Mouse (Mus musculus) limb, embryonic 14.5 days (tissue): ENCODE data around the gene 5330417H12Rik. TPM values are rescaled to one million over a fixed set of nuclear protein-coding genes. Genes with fewer than 3 reads are reported as not detected.

Experiments used
- ATAC-seq: fragments of 200-750 bp; cut with Nextera tagmentation; 2 replicates; pipeline ENCODE4 v1.8.0; 2017; ENCODE audit warnings: low read depth, moderate number of reproducible peaks, moderate TSS enrichment; ENCODE audit not compliant: low FRiP score
- DNase-seq: peaks from one replicate; pipeline ENCODE4 v3.0.0-alpha.2; 2015; ENCODE audit warnings: low spot score
- H3K27ac ChIP-seq: fragments of 300-500 bp; sonication (generic); replicated peaks from 2 replicates; pipeline ENCODE4 v1.5.1; 2014; ENCODE audit warnings: low read depth, mild to moderate bottlenecking, low read length, moderate library complexity, mixed read lengths
- H3K27me3 ChIP-seq: fragments of 300-500 bp; sonication (generic); 2 replicates; pipeline ENCODE4 v1.6.1; 2014; ENCODE audit warnings: low read length, mixed read lengths; ENCODE audit not compliant: control insufficient read depth, insufficient read depth
- H3K36me3 ChIP-seq: fragments of 300-500 bp; sonication (generic); 2 replicates; pipeline ENCODE4 v1.6.1; 2014; ENCODE audit warnings: mild to moderate bottlenecking, low read length, moderate library complexity, mixed read lengths; ENCODE audit not compliant: control insufficient read depth, insufficient read depth
- H3K4me1 ChIP-seq: fragments of 300-500 bp; sonication (generic); 2 replicates; pipeline ENCODE4 v1.6.1; 2014; ENCODE audit warnings: antibody characterized with exemption, low read length, mixed read lengths; ENCODE audit not compliant: control insufficient read depth, insufficient read depth
- H3K4me2 ChIP-seq: fragments of 300-500 bp; sonication (generic); replicated peaks from 2 replicates; pipeline ENCODE4 v1.6.1; 2014; ENCODE audit warnings: low read depth, mild to moderate bottlenecking, low read length, moderate library complexity; ENCODE audit not compliant: severe bottlenecking
- H3K4me3 ChIP-seq: fragments of 300-500 bp; sonication (generic); replicated peaks from 2 replicates; pipeline ENCODE4 v1.5.1; 2014; ENCODE audit warnings: low read length
- H3K9ac ChIP-seq: fragments of 300-500 bp; sonication (generic); 2 replicates; pipeline ENCODE4 v1.6.1; 2014; ENCODE audit warnings: mild to moderate bottlenecking, low read depth, low read length, moderate library complexity; ENCODE audit not compliant: severe bottlenecking
- H3K9me3 ChIP-seq: fragments of 300-500 bp; sonication (generic); 2 replicates; pipeline ENCODE4 v1.6.1; 2016; ENCODE audit warnings: low read length; ENCODE audit not compliant: control insufficient read depth
- POLR2A ChIP-seq: fragments of 200-500 bp; IDR thresholded peaks from 2 replicates; pipeline ENCODE4 v1.8.0; 2012; ENCODE audit warnings: inconsistent platforms, mild to moderate bottlenecking, moderate library complexity, borderline replicate concordance; ENCODE audit not compliant: insufficient read depth, insufficient read length; ENCODE audit errors: extremely low read depth
- WGBS: fragments of 180-500 bp; shearing (Covaris S2); extraction: QIAGEN DNeasy Blood & Tissue Kit; methylation state at CpG from one replicate; pipeline ENCODE4 v1.1.7; 2014; 5-methylcytosine and 5-hydroxymethylcytosine counted together
- polyA plus RNA-seq, 2 experiments: library from polyadenylated mRNA; depleted of rRNA in 1 of 2; stranded (reverse) in 1 of 2; unstranded in 1 of 2; fragments of >200 nt; fragmentation: Nextera tagmentation in 1 of 2; extraction: Ambion mirVana in 1 of 2; gene quantifications; 2 replicates each; pipeline versions ENCODE4 v1.2.1 to v1.2.3; 2012 to 2014

Gene 5330417H12Rik
- polyA plus RNA-seq, 2 experiments: not detected

GRCm38 (mm10) chr7:107664063-107665056 lies 39.4 kb upstream of the 5330417H12Rik start:
- Histone ChIP-seq H3K9me3 (no peaks in the 10 kb centered on the region), H3K4me1 (peaks cover 61% of the 10 kb centered on the region), H3K9ac (no peak overlapping the region; the same call in 1 of the 2 replicates), H3K4me3 (no peak overlapping the region), H3K4me2 (peak overlapping the region; percentile 66), H3K27me3 (no peaks in the 10 kb centered on the region), H3K36me3 (no peaks in the 10 kb centered on the region), H3K27ac (peak overlapping the region; percentile 90)
- WGBS: 21% methylated on average over 8 of the region's 8 CpGs
- ATAC-seq: peak; percentile 9
- no peak for TF ChIP-seq POLR2A
- DNase-seq: peak; percentile 26

GRCm38 (mm10) chr7:107663621-107664020 lies 38.7 kb upstream of the 5330417H12Rik start:
- ATAC-seq: no peak
- no peaks in the 10 kb centered on the region for H3K9me3 ChIP-seq
- WGBS: 73% methylated on average over 6 of the region's 6 CpGs
- H3K4me3 ChIP-seq: no peak overlapping the region
- no peaks in the 10 kb centered on the region for H3K36me3 ChIP-seq
- H3K4me1 ChIP-seq: peaks cover 57% of the 10 kb centered on the region
- no peak for DNase-seq
- no peak overlapping the region for H3K9ac ChIP-seq
- H3K27me3 ChIP-seq: no peaks in the 10 kb centered on the region
- no peak overlapping the region for H3K4me2 ChIP-seq
- no peak for TF ChIP-seq POLR2A
- no peak overlapping the region for H3K27ac ChIP-seq

GRCm38 (mm10) chr7:107661843-107662281 lies 36.9 kb upstream of the 5330417H12Rik start:
- H3K9me3 ChIP-seq: no peaks in the 10 kb centered on the region
- H3K4me2 ChIP-seq: no peak overlapping the region
- no peak for DNase-seq
- no peak overlapping the region for H3K4me3 ChIP-seq
- H3K27ac ChIP-seq: peak overlapping the region; percentile 65
- H3K4me1 ChIP-seq: peaks cover 50% of the 10 kb centered on the region
- H3K27me3 ChIP-seq: no peaks in the 10 kb centered on the region
- no peaks in the 10 kb centered on the region for H3K36me3 ChIP-seq
- 36% methylated on average over 5 of the region's 5 CpGs for WGBS
- no peak overlapping the region for H3K9ac ChIP-seq
- TF ChIP-seq POLR2A: no peak
- ATAC-seq: no peak

GRCm38 (mm10) chr7:107661189-107661842 lies 36.4 kb upstream of the 5330417H12Rik start:
- H3K4me1 ChIP-seq: peaks cover 45% of the 10 kb centered on the region
- no peaks in the 10 kb centered on the region for H3K27me3 ChIP-seq
- H3K27ac ChIP-seq: peak overlapping the region; percentile 65
- H3K36me3 ChIP-seq: no peaks in the 10 kb centered on the region
- WGBS: 20% methylated on average over 8 of the region's 8 CpGs
- peak; percentile 84 for DNase-seq
- H3K9ac ChIP-seq: no peak overlapping the region
- TF ChIP-seq POLR2A: no peak
- no peaks in the 10 kb centered on the region for H3K9me3 ChIP-seq
- no peak overlapping the region for H3K4me2 ChIP-seq
- ATAC-seq: peak; percentile 66
- H3K4me3 ChIP-seq: no peak overlapping the region

GRCm38 (mm10) chr7:107659186-107659918 lies 34.4 kb upstream of the 5330417H12Rik start:
- no peaks in the 10 kb centered on the region for H3K36me3 ChIP-seq
- 79% methylated on average over 8 of the region's 8 CpGs for WGBS
- no peak overlapping the region for H3K4me3 ChIP-seq
- H3K4me2 ChIP-seq: no peak overlapping the region
- no peaks in the 10 kb centered on the region for H3K9me3 ChIP-seq
- TF ChIP-seq POLR2A: no peak
- no peak for DNase-seq
- H3K9ac ChIP-seq: no peak overlapping the region
- H3K27me3 ChIP-seq: no peaks in the 10 kb centered on the region
- no peak overlapping the region for H3K27ac ChIP-seq
- peaks cover 29% of the 10 kb centered on the region for H3K4me1 ChIP-seq
- no peak for ATAC-seq
